Mouse (Mus musculus): ENCODE results near the gene Prpf6. TPM values are rescaled to one million over a fixed set of nuclear protein-coding genes. Genes with fewer than 3 reads are reported as not detected.
A peak's percentile ranks its signal among the peaks of the same experiment; 100 is the strongest.

Prpf6 gene
- total RNA-seq, 2 experiments from 2014 or later = 51.4 to 58.3 TPM

DNA sequence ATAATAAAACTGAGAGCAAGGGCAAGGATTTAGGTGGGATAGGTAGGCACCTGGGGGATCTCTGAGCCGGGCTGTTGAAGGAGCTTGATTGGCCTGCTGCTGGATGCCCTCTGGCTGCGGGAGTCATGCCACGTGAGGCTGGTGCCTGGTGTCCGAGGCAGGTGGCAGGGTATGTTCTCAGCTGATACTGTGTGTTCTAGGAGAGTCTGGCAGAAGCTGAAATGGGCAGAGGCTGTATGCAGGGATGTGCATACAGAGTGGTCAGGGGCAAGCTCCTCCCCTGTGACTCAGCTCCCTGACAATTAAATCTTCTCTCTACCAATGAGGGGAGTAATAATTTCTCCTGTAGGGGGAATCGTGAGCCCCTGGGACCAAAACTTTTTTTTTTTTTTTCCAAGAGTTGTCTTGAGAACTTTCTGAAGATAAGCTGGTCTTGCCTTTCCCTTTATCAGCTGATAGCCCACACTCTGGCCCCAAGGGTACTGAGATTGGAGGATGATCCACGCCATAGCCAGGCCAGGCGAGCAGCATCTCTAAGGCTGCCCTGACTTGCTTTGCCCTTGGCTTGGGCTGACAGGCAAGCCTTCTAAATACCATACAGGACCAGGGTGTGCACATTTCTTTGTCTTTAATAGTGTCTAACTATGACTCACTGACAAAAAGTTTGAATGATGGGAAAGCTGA lies 5.9 kb downstream of the Prpf6 start:
- peak; percentile 53 for DNase-seq

DNA sequence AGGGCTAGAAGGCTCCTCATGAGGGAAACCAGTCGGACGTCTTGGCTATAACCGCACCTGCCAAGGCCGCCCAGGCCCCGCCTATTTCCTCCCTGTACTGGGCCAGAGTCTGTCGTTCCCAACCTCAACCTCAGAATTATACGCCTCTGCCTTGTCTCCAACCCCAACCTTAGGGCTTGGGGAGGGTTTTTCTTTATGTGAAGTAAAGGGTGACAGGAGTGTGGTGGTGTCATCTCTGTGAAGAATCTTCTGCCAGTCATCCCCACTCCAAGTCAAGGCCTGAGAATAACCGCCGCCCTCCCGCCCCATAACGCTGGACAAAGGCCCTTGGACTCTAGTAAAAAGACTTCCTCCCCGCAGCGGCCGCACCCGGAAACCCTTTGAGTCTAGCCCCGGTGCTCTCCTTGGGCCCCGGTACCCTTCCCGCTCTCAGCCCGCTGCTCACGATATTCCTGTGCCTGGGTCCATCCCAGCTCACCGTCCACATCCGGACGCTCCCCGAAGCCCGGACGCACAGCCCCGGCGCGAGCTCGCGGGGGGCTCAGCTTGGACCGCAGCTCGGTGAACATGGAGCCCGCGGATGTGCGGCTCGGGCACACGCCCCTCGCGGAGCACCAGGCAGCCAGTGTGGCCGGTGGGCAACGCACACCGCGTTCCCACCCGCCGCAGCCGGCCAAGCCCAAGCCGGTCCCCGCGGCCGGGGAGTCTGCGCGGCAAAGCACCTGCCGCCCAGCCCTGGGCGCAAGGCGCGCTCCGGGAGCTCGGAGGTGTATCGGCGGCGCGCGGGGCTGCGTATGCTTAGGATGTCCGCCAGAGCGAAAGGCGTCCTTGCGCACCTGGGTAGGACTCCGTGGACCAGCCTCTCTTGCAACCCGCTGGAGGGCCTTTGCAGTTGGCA lies 7.0 kb downstream of the Prpf6 start, which contains the start of gene Samd10:
Samd10 (minus strand) TSS at position 759 of the 898 bp plus-strand sequence.
- DNase-seq = peak; percentile 73

DNA sequence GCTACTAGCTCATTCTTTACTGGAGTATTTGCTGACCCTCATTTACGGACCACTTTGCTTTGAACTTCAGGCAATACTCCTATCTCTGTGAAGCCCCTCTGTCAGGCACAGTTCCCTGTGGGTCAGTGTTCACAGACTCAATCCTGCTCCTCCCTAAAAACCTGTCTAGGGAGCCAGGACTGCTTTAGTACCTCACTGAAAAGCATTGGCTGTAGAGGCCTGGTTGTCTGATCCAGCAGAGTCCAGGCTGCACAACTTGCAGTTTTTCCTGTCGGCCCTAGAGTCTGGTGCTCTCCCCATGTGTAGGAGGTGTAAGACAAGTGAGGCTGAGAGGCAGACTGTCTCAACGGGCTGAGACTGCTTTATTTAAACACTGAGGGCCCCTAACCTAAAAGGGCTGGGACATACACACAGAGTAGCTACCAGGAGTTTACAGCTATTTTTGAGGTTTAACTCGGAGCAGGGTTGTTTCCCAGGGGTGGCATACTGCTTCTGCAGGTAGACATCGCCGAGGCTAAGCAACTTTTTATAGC lies 8.6 kb downstream of the Prpf6 start:
- DNase-seq = no peak

DNA sequence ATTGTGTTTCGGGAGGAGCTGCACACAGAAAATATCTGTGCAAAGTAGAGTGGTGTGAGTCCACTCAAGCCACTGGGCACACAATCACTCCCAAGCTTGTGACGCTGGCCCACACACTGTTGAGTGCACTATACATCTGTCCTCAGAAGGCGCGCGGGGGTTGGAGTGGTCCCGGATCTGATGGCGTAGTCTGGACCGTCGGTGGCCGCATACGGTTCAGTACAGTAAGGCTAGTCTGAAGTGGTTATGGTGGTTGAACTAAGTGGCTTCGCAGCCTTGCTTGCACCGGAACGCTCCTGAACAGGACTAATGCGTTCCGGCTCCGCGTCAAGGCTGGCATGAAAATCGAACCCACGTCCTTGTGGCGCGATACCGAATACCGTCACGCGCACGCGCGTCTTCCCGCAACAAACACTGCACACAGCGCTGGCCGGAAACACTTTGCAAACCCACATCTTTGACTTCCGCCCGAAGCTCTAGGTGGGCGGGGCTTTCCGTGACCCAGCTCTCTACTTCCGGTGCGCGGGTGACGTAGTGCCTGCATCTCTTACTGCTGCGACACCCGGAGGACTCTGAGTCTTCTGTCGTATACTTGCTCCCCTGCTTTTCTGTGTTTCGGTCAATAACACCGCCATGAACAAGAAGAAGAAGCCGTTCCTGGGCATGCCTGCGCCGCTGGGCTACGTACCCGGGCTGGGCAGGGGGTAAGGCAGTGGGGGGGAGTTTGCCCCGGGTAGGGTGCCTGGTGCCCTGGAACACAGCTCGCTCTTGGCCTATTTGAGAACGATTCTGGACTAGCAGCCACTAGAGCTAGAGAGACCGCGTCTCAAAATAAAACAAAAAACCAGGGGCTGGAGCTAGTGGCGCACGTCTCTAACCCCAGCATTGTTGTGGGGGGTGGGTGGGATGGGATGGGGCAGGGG lies 9.4 kb downstream of the Prpf6 start:
- peak; percentile 97 for DNase-seq

DNA sequence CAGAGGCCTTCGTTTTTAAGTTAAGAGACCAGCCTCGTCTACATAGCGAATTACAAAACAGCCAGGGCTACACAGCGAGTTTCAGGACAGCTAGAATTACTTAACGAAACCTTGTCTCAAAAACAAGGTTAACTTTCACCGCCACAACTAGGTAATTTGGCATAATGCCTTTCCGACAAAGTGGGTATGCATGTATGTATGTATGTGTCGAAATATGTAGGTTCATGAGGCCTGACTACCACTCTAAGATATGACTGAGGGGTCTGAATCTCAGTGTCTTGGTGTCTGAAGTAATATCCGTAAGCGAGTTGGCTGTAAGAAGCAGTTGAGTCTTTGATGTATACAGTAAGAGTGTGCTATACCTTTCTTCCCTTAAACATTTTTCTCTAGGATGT lies 10.1 kb downstream of the Prpf6 start:
- DNase-seq = no peak

DNA sequence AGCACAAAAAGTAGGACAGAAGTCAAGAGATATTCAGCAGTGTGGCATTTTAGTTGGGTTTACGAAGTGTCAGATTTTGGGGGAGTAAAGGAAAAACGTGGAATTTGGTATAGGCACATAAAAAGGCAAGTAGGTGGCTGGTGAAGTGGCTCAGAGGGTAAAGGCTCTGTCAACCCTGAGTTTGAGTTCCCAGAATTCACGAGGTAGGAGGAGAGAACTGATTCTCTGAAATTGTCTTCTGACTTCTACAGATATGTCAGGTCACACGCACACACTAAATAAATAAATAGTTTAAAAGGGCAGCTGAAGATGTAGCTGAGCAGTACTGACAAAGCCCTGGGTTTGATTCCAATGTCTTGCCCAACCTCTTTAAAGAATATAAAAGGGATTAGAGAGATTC lies 10.7 kb downstream of the Prpf6 start:
- no peak for DNase-seq

DNA sequence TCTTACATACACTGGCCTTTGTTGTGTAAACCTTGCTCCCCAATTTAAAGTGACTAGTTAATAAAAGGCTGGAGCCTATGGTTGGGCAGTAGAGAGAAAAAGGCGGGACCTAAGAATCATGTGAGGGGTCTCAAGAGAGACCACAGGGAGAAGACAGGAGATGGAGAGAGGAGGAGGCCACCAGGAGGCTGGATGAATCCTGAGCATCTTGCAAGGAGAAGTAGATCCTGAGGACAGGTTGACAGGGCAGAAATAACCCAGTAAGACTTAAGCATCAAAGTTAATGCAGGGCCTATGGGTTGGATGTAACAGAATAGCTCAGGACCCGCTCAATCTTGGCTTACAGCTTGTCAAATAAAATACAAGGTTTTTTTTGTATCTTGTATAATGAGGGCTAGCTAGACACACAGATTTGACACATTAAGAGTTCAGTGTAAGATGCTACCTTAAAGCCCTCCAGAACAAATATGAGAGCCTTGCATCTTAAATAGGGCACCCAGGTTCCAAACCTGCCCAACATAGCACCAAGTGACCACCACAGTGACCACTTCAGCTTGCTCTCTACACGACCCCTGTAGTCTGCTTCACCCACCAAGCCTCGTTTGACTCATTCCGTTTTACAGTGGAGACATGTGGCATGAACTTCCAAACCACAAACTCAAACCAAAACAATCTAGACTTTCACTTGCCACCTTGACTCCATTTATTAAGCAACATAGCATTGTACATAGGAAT lies 27.3 kb downstream of the Prpf6 start:
- DNase-seq = no peak

DNA sequence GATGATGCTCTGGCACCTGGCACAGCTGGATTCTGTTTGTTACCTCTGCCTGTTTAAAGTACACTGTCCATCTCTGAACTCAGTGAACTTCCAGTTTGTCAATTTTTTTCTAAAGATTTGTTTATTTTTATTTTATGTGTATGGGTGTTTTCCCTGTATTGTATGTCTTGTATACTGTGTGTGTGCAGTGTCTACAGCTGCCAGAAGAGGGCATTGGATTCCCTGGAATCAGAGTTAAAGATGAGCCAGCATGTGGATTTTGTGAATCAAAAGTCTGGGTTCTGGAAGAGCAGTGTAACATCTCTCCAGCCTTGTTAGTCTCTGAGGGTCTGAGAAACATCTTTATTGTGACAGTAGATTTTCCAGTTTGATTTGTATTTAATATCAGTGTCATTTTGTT lies 31.7 kb downstream of the Prpf6 start:
- DNase-seq = peak; percentile 40

DNA sequence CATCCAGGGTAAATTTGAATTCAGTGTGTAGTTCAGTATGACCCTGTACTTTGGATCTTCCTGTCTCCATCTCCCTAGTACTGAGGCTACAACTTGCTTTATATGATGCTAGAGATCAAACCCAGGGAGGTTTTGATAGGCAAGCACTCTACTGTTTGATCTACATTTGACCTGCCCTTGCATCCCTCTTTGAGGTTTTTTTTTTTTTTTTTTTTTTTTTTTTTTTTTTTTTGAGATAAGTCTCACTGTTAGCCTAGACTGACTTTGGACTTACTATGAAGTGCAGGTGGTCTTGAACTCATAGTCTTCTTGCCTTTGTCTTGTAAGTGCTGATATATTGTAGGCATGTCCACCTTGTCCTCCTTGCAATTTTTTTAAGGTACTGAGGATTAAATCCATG lies 36.8 kb downstream of the Prpf6 start:
- no peak for DNase-seq

DNA sequence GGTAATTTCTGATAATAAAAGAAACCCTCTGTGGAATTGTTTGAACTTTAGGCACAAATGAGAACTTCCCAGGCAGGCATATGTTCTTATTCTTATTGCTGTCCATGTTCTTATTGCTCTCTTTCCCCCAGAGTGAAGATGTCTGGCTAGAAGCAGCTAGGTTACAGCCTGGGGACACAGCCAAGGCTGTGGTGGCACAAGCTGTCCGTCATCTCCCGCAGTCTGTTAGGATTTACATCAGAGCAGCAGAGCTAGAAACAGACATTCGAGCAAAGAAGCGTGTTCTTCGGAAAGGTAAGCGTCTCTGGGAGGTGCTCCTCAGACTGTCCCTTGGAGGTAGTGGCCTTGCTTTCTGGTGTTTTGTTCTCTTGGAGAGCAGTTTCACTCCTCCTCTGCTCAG lies 41.0 kb downstream of the Prpf6 start:
- no peak for DNase-seq

DNA sequence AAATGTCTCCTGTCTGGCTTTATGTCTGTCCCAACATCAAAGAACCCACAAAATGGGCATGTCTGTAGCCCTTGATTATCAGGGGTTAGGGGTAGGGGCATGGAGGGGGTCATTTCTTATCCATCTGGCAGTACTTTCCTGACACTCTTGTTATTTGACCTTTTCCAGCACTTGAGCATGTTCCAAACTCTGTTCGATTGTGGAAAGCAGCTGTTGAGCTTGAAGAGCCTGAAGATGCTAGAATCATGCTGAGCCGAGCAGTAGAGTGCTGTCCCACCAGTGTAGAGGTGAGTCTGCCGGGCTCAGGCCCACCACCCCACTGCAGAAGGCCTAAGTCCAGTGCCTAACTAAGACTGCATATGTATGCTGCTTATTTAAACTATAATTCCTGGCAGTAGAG lies 44.2 kb downstream of the Prpf6 start:
- no peak for DNase-seq

DNA sequence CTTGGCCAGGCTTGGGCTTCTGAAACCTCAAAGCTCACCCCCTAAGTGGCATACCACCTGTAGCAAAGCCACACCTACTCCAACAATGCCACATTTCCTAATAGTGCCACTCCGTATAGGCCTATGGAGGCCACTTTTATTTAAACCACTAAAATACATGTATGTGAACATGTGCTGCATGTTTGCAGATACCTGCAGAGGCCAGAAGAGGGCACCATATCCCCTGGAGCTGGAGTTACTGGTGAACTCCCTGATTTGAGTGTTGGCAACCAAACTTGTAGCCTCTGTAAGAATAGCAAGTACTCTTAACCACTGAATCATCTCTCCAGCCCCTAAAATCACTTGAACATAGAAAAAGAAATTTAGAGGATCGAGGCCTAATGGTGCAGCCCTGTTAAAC lies 52.7 kb downstream of the Prpf6 start:
- DNase-seq = peak; percentile 54

DNA sequence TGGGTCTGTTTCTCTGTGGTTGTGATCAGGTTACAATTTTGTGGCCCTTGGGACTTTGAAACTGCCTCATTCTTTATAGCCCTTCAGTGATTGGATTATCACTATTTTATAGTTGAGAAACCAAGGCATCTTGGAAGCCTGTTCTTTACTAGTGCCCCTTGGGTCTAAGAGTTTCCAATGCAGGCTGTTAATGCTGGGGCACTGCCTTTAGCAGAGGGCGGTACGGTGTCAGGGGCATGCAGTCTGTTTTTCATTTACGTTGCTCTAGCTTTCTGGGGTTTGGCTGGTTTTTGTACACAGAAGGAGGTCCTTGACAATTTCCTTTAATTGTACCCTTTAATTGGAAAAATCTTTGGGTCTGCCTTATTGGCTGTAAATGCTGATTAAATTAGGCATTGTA lies 54.0 kb downstream of the Prpf6 start:
- DNase-seq = no peak

DNA sequence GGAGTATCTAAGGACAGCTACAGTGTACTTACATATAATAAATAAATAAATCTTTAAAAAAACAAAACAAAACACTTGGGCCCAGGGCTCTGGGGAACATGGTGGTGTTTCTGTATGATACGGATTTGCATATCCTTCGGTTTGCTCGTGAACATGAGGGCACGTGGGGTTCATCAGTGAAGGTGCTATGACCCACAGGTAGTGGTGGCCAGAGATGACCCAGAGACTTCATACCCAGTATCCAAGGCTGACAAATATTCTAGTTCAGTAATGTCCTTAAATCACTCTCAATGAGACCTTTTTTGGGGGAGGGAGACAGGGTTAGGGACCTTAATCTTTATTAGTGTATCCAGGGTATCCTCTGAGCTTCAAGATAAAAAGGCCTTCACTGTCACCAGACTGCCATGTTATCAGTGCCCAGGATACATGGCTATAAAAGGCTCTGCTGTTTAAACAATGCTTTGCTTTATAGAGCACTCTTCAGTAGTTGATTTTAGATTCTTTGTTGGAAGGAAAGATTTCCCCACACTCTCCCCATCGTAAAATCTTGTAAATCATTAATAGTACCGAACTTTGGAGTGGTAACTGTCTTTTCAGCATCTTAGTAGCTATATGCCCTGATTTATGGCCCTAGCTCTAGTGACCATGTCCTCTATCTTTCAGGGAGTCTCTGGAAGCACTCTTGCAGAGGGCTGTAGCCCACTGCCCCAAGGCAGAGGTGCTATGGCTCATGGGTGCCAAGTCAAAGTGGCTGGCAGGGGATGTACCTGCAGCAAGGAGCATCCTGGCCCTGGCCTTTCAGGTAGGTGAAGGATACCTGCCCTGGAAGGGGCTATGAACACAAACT lies 55.2 kb downstream of the Prpf6 start:
- no peak for DNase-seq

DNA sequence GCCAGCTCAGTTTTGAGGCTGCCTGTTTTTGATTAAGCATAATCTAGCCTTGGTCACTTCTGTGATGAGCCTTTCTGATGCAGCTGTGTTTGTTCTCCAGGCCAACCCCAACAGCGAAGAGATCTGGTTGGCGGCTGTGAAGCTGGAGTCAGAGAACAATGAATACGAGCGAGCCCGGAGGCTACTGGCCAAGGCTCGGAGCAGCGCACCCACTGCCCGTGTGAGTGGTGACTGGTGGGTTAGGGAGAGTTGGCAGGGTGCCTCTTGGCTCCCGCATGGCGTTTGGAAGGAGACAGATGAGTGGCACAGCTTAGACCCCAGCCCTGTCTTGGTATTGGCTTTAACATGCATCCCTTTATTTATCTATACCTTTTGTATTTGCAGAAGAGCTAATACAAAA lies 57.3 kb downstream of the Prpf6 start:
- no peak for DNase-seq

DNA sequence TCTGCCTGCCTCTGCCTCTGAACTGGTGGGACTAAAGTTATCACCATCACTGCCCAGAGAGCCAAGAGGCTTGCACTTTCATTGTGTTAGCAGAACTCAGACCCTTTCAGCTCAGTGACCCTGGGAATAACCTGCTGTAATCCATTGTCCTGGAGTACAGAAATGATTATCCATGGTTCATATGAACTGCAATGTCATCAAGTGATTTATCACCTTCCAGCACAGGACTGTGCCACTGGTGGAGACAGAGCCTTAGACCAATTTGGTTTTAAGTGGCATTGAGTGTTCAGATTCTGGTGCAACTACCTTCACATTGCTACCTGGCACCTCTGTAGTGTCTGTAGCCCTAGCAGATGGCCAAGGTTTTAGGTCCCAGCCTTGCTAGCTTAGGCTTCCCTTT lies 61.4 kb downstream of the Prpf6 start:
- no peak for DNase-seq

DNA sequence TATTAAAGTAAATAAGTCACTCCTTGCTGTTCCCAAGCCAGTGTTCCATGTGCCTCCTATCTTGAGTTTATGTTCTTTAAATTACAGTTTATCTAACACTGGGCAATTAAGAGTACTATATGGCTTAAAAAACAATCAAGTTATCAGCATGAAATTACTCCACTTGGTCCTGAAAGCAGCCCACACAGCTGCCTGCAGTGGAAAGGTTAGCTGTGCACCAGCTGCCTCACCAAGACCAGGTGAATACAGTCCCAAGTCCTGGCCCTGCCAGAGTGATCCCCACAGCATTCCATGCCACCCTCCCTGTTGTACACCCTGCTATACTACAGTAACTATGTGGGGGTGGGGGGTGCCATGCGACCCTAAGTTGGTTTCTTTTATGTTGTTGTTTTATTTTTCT lies 61.9 kb downstream of the Prpf6 start:
- no peak for DNase-seq

DNA sequence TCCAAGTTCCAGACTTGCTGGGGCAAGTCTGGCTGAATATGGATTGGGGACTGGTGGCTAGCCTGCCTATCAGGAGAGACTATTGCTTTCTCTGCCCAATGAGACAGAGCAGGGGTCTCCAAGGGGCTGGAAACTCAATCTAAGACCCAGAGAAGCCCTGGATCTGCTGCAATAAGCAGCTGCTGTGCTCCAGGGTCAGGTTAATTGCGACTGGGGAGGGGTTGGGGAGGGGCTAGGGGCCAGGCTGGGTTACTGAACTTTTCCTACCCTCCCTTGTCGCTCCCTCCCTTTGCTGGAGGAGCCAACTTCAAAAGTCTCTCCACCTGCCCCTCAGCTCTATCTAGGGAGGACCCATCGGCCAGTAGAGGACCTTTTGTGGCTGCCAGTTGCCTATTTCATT lies 65.1 kb downstream of the Prpf6 start, which contains the start of gene Gm29797:
Gm29797 (plus strand) TSS at position 301 of the 400 bp plus-strand sequence.
- DNase-seq = no peak

DNA sequence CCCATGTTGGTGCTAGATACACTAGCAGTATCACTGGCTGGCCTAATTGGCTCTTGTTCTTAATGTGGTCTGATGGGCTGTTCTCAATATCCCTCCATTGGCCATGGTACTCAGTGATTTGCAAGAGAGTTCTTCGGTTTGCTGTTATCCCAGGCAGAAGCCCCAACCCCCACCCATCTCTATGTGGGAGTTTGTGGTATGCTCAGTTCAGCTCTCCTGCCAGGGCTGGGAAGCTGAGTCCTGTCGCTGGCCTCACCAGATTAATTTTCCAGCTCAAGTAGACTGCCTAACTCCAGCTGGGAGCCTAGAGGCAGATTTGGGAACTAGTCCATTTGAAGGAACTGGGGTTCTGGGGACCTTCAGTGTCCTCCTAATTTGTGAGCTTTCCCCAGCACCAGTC lies 65.8 kb downstream of the Prpf6 start:
- DNase-seq = no peak

DNA sequence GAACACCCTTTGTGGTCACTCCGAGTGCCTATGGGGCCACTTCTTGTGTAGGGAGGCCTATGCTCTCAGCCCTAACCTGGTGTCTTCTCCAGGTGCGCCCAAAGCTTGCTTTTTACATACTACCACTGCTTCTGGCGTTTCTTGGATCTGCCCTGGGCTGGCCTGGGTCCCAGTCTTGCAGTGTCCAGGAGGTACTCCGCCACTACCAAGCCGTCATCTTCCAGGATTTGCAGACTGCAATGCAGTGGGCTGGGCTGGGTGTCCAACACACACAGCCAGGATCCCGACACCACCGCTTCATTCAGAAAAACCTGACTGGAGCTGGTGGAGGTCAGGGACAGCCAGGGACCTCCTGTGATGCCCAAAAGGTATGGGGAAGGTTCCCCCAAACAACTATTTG lies 66.9 kb downstream of the Prpf6 start:
- DNase-seq = no peak

Measured in adrenal gland, postnatal 10 days (tissue).